Mouse (Mus musculus) kidney, adult 2 months (tissue): Measurements from ENCODE around the gene Grm6.

ENCODE experiments used
- CTCF ChIP-seq: fragments of 200-500 bp; conservative IDR thresholded peaks from 2 replicates; pipeline ENCODE4 v1.5.1; 2011; ENCODE audit warnings: low read depth, mild to moderate bottlenecking, control low read depth, low read length, moderate library complexity, mixed read lengths; ENCODE audit not compliant: insufficient read depth, insufficient read length
- POLR2A ChIP-seq: fragments of 200-500 bp; IDR thresholded peaks from one replicate; pipeline ENCODE4 v1.6.1; 2011; ENCODE audit warnings: low read depth, low read length, control low read depth

GRCm38 (mm10) chr11:50908136-50908535 is 57.7 kb downstream of the Grm6 start:
- TF ChIP-seq CTCF (no peak), POLR2A (no peak)
